Mouse (Mus musculus): ENCODE measurements around the gene Pcdh15. TPM values are rescaled to one million over a fixed set of nuclear protein-coding genes. Genes with fewer than 3 reads are reported as not detected.

The Pcdh15 gene
- polyA plus RNA-seq, 1 experiment from 2014 or later = 8.8 TPM

DNA sequence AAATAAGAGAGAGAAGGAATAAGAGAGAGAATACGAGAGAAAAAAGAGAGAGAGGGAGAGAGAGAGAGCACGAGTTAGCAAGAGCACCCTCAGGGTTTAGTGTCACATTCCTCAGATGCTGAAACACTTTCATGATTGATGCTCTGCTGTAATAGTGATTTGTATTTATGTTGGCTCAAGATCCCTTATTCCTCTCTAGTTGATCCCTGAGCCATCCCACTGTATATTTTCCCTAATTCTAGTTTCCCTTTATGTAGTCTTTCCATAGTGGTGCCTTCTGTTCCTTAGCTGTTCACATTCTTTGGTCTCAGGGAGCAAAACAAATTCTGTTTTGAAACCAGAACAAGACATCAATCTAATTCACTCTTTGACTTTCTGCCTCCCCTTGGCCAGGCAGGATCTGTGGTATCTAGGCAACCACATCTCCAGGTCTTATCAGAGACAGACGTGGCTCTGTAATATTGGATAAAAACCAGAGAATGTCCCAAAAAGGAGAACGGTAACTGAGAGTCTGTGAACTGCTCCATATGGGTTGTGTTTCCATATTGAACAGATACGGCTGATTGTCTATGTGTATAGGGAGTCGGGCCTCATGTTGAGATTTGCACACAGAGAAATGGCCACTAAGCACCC is 1170.6 kb downstream of the Pcdh15 start:
- H3K4me1 ChIP-seq (replicated peaks) = 0 out of 2 replicates have a peak, but pooled peaks cover 5% of the 10 kb centered on the region
- H3K27ac ChIP-seq (replicated peaks) = no peak overlapping the region
- no peak overlapping the region for H3K9ac ChIP-seq
- ATAC-seq (ENCODE audit: low read depth) = no peak
- H3K9me3 ChIP-seq = no peaks in the 10 kb centered on the region
- no peak overlapping the region for H3K4me3 ChIP-seq
- no peaks in the 10 kb centered on the region for H3K36me3 ChIP-seq
- H3K27me3 ChIP-seq = no peaks in the 10 kb centered on the region
- WGBS = 53% methylated on average over 6 of the region's 6 CpGs
- H3K4me2 ChIP-seq = no peak overlapping the region

DNA sequence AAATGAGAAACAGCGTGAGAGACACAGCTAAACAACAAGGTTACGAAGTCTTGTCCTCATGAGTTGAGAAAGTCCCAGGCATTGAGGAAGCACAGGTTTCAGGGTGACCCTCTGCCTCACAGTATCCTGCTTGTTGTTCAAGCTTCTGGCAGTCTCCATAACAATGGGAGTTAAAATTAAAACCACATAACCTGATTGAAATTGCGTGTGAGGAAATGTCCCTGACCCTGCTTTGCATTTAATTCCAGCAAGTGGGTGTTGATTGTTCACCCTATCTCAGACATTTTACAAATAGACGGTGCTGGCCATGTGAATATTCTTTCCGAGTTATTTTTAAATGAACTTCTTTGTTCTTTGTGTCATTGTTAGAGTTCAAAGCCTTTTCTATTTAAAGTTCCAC is 1171.8 kb downstream of the Pcdh15 start:
- no peak overlapping the region for H3K27ac ChIP-seq (replicated peaks)
- no peak overlapping the region for H3K9ac ChIP-seq
- WGBS = 86% methylated on average over 5 of the region's 5 CpGs
- H3K4me2 ChIP-seq = no peak overlapping the region
- no peak overlapping the region for H3K4me3 ChIP-seq
- ATAC-seq (ENCODE audit: low read depth) = no peak
- H3K9me3 ChIP-seq = no peaks in the 10 kb centered on the region
- H3K4me1 ChIP-seq (replicated peaks) = 0 out of 2 replicates have a peak, but pooled peaks cover 5% of the 10 kb centered on the region
- no peaks in the 10 kb centered on the region for H3K36me3 ChIP-seq
- H3K27me3 ChIP-seq = no peaks in the 10 kb centered on the region

DNA sequence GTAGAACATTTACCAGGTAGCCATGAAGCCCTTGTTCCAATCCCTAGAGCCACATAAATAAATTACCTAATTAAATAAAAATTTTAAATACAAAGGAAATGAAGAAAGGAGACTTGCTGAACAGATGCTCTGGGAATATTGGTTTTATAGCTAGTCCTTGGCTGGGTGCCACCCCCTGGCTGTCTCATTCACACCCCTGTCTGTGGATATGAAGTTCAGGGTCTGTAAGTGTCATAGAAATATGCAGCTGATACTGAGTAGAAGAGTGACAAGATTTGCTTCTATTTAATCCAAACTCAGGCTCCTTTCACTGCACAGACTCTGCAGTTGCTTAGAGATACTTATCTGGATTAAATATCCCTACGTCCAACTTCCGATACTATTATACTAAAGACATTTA is 1205.0 kb downstream of the Pcdh15 start:
- Histone ChIP-seq H3K4me1 (replicated peaks) (no peaks in the 10 kb centered on the region), H3K4me2 (no peak overlapping the region), H3K4me3 (no peak overlapping the region), H3K27ac (replicated peaks) (no peak overlapping the region), H3K36me3 (no peaks in the 10 kb centered on the region), H3K9ac (no peak overlapping the region), H3K9me3 (no peaks in the 10 kb centered on the region), H3K27me3 (no peaks in the 10 kb centered on the region)
- WGBS = 94% methylated on average over 2 of the region's 2 CpGs
- ATAC-seq (ENCODE audit: low read depth) = no peak

DNA sequence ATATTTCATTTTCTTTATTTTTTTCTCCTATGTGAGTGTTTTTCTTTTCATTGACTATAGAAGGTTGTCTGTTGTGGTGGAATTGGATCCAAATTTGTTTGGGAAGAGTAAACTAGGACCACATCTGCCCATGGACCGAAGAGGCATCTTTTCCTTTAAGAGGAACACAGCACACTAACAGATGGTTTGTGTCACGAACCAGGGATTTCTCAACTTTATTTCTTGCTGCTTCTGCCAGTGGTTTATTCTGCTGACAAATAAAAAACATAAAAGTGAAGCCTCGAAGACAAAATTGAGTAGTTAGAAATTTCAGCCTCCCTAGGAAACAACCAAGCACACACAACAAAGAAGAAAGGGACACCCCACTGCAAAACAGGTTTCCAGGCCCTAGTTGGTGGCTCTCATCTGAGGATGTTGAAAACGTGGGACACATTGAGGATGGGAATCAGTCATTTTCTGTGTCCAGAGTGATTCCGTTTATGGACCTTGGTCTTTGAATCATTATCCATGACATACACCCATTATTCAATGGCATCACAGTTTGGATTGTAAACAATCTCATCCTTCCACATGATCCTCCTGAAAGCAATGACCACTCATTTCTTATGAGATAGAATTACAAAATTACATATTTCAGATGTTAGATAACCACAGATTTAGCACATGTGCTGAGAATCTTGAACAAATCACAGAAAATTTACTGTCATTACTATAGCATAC is 1206.5 kb downstream of the Pcdh15 start:
- Histone ChIP-seq H3K27me3 (no peaks in the 10 kb centered on the region), H3K4me2 (no peak overlapping the region), H3K4me3 (no peak overlapping the region), H3K9ac (no peak overlapping the region), H3K4me1 (replicated peaks) (no peaks in the 10 kb centered on the region), H3K9me3 (no peaks in the 10 kb centered on the region), H3K27ac (replicated peaks) (no peak overlapping the region), H3K36me3 (no peaks in the 10 kb centered on the region)
- 74% methylated on average over 5 of the region's 5 CpGs for WGBS
- no peak for ATAC-seq (ENCODE audit: low read depth)

DNA sequence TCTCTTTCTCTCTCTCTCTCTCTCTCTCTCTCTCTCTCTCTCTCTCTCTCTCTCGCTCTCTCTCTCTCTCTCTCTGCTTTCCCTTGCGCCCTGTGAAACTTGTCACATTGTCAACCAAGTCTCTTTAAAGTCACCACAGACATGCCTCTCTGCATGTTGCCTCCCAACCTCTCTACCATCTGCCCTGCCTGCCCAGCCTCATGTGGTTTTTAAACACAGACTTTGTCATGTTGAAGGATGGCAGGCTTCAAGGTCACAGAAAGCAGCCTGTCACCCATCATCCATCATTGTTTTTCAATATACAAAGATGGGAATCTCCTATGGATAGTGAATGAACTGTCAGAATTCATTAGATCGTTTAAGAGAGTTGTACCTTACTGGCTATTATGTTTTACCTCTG is 1207.9 kb downstream of the Pcdh15 start:
- Histone ChIP-seq H3K4me2 (no peak overlapping the region), H3K4me3 (no peak overlapping the region), H3K27me3 (no peaks in the 10 kb centered on the region), H3K27ac (replicated peaks) (no peak overlapping the region), H3K9ac (no peak overlapping the region), H3K36me3 (no peaks in the 10 kb centered on the region), H3K9me3 (no peaks in the 10 kb centered on the region), H3K4me1 (replicated peaks) (no peaks in the 10 kb centered on the region)
- ATAC-seq (ENCODE audit: low read depth) = no peak
- WGBS = 74% methylated on average over 3 of the region's 3 CpGs

DNA sequence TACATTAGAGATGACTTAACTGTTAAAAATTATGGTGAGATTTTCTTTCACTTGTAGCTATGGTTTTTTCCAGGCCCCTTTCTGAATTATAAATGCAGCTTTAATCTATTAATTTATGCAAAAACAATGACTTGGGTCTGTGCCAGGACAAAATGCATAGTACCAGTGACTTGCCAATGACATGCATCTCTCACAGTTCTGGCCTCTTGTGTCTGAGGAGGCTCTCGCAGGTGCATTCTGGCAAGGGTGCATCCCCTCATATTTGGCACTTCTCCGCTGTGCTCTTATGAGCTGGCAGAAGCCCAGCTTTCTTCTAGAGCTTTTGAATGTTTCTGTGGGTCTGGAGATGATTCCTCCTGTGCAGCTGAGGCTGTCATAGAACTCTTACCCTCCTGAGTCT is 1216.9 kb downstream of the Pcdh15 start:
- Histone ChIP-seq H3K36me3 (no peaks in the 10 kb centered on the region), H3K4me3 (no peak overlapping the region), H3K9me3 (no peaks in the 10 kb centered on the region), H3K4me2 (no peak overlapping the region), H3K27ac (replicated peaks) (no peak overlapping the region), H3K9ac (no peak overlapping the region), H3K27me3 (no peaks in the 10 kb centered on the region), H3K4me1 (replicated peaks) (no peaks in the 10 kb centered on the region)
- ATAC-seq (ENCODE audit: low read depth) = no peak
- 85% methylated on average over 2 of the region's 2 CpGs for WGBS

DNA sequence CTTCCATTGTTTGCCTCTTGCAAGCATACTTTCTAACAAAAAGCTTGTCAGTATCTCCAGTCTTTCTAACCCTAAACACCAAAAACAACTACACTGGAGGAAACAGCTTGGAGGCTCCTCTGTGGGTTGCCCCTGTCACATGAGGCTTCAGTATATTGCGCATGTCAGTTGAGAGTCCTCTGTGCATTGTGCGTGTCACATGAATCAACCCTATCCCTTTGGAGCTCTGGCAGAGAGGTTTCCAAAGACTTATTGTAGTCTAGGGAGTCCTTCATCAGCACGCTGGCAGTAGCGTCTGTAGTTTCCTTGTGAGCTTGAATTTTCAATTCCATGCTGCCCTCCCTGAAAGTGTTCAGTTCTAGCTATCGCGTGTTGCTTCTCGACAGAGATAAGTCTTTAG is 1236.3 kb downstream of the Pcdh15 start:
- no peak overlapping the region for H3K27ac ChIP-seq (replicated peaks)

DNA sequence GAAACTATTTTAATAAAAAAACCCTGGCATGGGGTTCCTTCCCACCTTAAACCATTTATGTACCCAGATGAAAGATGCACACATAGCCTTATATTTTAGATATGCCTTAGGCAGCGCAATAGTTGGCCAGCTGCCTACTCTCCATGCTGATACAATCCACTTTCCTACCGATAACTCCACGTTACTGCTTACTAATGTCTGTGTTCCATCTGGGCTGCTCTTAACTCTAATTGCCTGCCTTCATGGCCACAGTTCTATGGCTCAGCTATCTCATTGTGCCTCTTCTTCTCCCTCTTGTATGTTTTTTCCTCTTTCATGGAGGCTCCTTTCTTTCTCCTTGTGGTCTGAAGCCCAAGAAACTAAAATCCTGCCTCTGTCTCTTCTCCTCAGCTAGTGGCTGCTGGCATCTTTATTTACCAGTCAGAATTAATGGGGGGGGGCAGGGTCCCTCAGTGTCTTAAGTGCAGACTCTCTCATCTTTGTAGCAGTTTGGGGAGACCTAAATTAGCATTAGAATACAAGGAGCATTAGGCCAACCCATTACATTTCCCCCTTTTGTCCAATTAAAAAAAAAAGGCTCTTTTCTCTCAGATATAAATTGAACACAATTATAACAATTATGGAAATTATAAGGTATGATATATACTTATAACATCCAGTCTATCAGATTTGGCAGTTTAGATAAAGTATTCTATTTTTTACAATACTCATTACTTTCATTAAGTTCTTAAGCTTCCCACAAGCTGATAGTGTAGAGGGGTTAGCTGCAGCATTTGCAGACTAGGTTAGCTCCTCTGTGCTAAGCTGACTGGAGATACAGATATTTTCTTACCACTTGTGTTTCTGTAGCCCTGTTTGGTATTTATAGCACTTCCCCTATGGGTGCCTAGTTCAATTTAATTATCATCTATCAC is 1240.4 kb downstream of the Pcdh15 start:
- Histone ChIP-seq H3K27ac (replicated peaks) (no peak overlapping the region), H3K4me3 (no peak overlapping the region), H3K9me3 (no peaks in the 10 kb centered on the region), H3K27me3 (no peaks in the 10 kb centered on the region), H3K9ac (no peak overlapping the region), H3K36me3 (no peaks in the 10 kb centered on the region), H3K4me2 (no peak overlapping the region), H3K4me1 (replicated peaks) (peaks cover 15% of the 10 kb centered on the region)
- WGBS = 58% methylated on average over 3 of the region's 3 CpGs
- ATAC-seq (ENCODE audit: low read depth) = no peak

More for the DNA sequence above, 1236.3 kb downstream of the Pcdh15 start:
- no peaks in the 10 kb centered on the region for H3K9me3 ChIP-seq
- no peak overlapping the region for H3K9ac ChIP-seq
- peaks cover 15% of the 10 kb centered on the region for H3K4me1 ChIP-seq (replicated peaks)
- H3K4me2 ChIP-seq = peak overlapping the region; percentile 6; the same call in 1 of the 2 replicates
- ATAC-seq (ENCODE audit: low read depth) = peak; percentile 75; the same call in 1 of the 2 replicates
- no peaks in the 10 kb centered on the region for H3K36me3 ChIP-seq
- no peaks in the 10 kb centered on the region for H3K27me3 ChIP-seq
- no peak overlapping the region for H3K4me3 ChIP-seq
- WGBS = 40% methylated on average over 7 of the region's 7 CpGs

DNA sequence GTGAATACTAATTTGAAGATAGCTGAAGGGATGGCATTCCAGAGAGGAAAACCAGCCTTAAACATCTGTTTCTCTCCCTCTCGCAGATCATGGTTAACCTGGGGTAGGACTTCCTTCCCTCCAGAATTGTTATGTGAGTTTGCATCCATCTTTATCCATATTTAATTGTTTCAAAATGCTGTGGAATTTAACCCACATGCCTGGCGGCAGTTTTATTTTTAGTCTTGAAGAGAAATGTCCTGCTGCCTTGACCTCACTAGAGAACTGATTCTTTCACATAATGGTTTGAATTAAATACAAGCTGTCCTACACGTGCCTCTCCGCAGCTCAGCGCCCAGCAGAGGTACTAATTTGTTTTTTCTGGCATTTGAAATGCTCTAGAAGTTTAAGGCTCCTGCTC is 1260.4 kb downstream of the Pcdh15 start:
- no peak for ATAC-seq (ENCODE audit: low read depth)
- 63% methylated on average over 5 of the region's 5 CpGs for WGBS

DNA sequence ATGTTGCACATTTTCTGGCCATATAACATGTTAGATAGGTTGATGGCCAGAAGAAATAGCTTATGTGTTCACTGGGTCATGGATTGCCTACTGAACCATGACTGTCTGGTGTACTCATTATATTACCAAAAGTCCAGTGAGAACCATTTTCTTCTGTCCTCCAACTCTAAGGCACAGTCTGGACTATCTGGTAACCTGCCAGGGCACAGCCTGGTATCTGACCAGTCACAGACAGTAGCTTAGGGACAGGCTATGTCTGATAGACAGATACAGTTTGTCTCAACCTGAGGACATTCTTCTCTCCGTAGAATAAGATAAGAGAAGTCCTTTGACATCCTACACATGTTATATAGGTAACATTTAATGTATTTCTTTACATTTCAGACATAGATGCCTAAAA is 1279.6 kb downstream of the Pcdh15 start:
- H3K4me1 ChIP-seq (replicated peaks) = peaks cover 15% of the 10 kb centered on the region
- ATAC-seq (ENCODE audit: low read depth) = peak; percentile 75; the same call in 1 of the 2 replicates
- no peaks in the 10 kb centered on the region for H3K27me3 ChIP-seq
- no peak overlapping the region for H3K4me3 ChIP-seq
- 79% methylated on average over 1 of the region's 1 CpGs for WGBS
- no peak overlapping the region for H3K9ac ChIP-seq
- H3K4me2 ChIP-seq = no peak overlapping the region
- no peak overlapping the region for H3K27ac ChIP-seq (replicated peaks)
- no peaks in the 10 kb centered on the region for H3K9me3 ChIP-seq
- H3K36me3 ChIP-seq = no peaks in the 10 kb centered on the region

More for the DNA sequence above, 1260.4 kb downstream of the Pcdh15 start:
- Histone ChIP-seq H3K9ac (no peak overlapping the region), H3K4me3 (no peak overlapping the region), H3K4me2 (no peak overlapping the region), H3K27ac (replicated peaks) (no peak overlapping the region), H3K9me3 (no peaks in the 10 kb centered on the region), H3K27me3 (no peaks in the 10 kb centered on the region), H3K36me3 (no peaks in the 10 kb centered on the region), H3K4me1 (replicated peaks) (no peaks in the 10 kb centered on the region)

DNA sequence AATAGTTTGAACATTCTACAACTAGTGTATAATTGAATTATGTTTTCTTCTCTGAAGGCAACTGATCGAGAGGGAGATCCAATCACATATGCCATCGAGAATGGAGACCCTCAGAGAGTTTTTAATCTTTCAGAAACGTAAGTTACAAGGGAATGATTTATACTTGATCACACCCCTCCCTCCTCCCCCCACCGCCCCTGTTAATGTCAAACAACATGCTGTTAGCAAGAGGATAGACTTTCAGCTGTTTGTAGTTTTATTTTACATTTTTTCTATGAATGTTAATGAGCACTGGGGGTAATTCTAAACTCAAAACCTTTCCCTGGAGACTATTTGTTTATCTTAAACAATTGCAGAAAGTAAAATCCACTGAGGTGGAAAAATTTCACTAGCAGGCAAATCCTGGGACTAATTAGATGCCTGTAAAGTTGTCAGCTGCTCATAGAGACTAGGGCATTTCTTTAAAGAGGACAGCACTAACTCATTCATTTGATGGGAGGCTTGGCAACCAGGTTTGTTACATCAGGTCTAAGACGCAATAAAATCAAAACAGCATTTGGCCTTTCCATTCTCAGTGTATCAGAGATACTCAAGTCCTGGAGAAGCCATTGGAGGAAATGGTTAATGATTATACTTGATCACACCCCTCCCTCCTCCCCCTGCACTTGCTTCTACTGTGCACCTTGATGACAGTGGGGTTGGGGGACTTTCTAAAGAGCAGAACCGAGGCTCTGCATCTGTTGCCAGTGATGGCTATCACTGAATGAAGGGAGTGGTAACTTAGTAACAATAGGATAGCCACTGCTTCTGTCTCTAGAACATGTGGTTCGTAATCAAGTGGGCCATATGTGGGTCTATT is 1280.4 kb downstream of the Pcdh15 start:
- Histone ChIP-seq H3K27me3 (no peaks in the 10 kb centered on the region), H3K9me3 (no peaks in the 10 kb centered on the region), H3K4me1 (replicated peaks) (peaks cover 15% of the 10 kb centered on the region), H3K4me2 (no peak overlapping the region), H3K36me3 (no peaks in the 10 kb centered on the region), H3K9ac (no peak overlapping the region), H3K27ac (replicated peaks) (no peak overlapping the region), H3K4me3 (no peak overlapping the region)
- WGBS = 23% methylated on average over 7 of the region's 7 CpGs
- peak; percentile 79 for ATAC-seq (ENCODE audit: low read depth)
